Mouse (Mus musculus) B cell, adult 62 days (primary cell): ENCODE measurements around the gene Bag5. TPM values are rescaled to one million over a fixed set of nuclear protein-coding genes. Genes with fewer than 3 reads are reported as not detected.

ENCODE experiments used
- total RNA-seq: library from RNA; stranded (reverse); gene quantifications from 4 replicates; pipeline ENCODE4 v1.2.4, GENCODE M21; 2023

Bag5 gene
- total RNA-seq: 21.0 to 24.5 TPM (median 22.4 TPM) in 4 replicates

GRCm38 (mm10) chr12:111713004-111713651, at the start of gene Bag5, which contains the start of gene Apopt1:
Gene Bag5, minus strand, starts transcription at chr12:111713257.
Gene Apopt1, plus strand, starts transcription at chr12:111713261.

GRCm38 (mm10) chr12:111758381-111759175, 45.5 kb upstream of the Bag5 start, which contains the start of gene Klc1:
Gene Klc1, plus strand, starts transcription at chr12:111758849.

GRCm38 (mm10) chr12:111677882-111678669, 35.0 kb downstream of the Bag5 start, which contains the start of gene Trmt61a:
Gene Trmt61a, plus strand, starts transcription at chr12:111678105.

GRCm38 (mm10) chr12:111672176-111672575, 40.9 kb downstream of the Bag5 start, which contains the start of gene Ckb:
Gene Ckb, minus strand, starts transcription at chr12:111672338.

Other genes with a start within 250 kb of the Bag5 start
- gene Gm266, start 227.4 kb downstream of the Bag5 start, total RNA-seq: not detected in 4 replicates
- 1,164 to 1,231 TPM (median 1,180 TPM) in 4 replicates for gene Eif5, start 175.2 kb downstream of the Bag5 start, total RNA-seq
- gene Mark3, start 138.7 kb downstream of the Bag5 start, total RNA-seq: 77.7 to 92.2 TPM (median 85.0 TPM) in 4 replicates
- 0.78 to 4.1 TPM (median 3.1 TPM) in 4 replicates for gene Ckb, start 40.9 kb downstream of the Bag5 start, total RNA-seq
- 12.0 to 19.1 TPM (median 13.8 TPM) in 4 replicates for gene Trmt61a, start 35.2 kb downstream of the Bag5 start, total RNA-seq
- 21.7 to 26.3 TPM (median 24.4 TPM) in 4 replicates for gene Apopt1, start within 50 bp of the Bag5 start, total RNA-seq
- 58.0 to 72.8 TPM (median 71.0 TPM) in 4 replicates for gene Klc1, start 45.6 kb upstream of the Bag5 start, total RNA-seq
- 1.4 to 2.7 TPM (median 1.9 TPM) in 4 replicates for gene Xrcc3, start 100.6 kb upstream of the Bag5 start, total RNA-seq
- gene Zfyve21, start 100.9 kb upstream of the Bag5 start, total RNA-seq: 1.6 to 3.3 TPM (median 1.8 TPM) in 4 replicates
- 45.6 to 48.6 TPM (median 47.1 TPM) in 4 replicates for gene Ppp1r13b, start 194.9 kb upstream of the Bag5 start, total RNA-seq